Mouse (Mus musculus): Measurements from ENCODE around the gene Gm10097. TPM values are rescaled to one million over a fixed set of nuclear protein-coding genes. Genes with fewer than 3 reads are reported as not detected.

Gm10097 gene
- polyA plus RNA-seq (2014; fragmentation: Nextera tagmentation; extraction: Ambion mirVana), result 0.22 and 0.51 TPM in 2 replicates

- Histone ChIP-seq H3K4me3 (ENCODE audit: low read depth, low read length) (no peak within 1 kb of the TSS), H3K9ac (no peak within 1 kb of the TSS)
- WGBS, result 84% methylated on average over 14 of the region's 14 CpGs
Observed at GRCm38 (mm10) chr10:5068676-5069265, at the start of gene Gm10097. Gene Gm10097, plus strand, starts transcription at chr10:5069192.

GRCm38 (mm10) chr10:5025906-5026305 lies 43.1 kb upstream of the Gm10097 start:
- 91% methylated on average over 4 of the region's 4 CpGs for WGBS
- no peak for DNase-seq

More at GRCm38 (mm10) chr10:5068676-5069265, at the start of gene Gm10097:
- DNase-seq, result no peak
- no peaks in the 10 kb centered on the region for H3K27me3 ChIP-seq (ENCODE audit: insufficient read depth, low read length)
- no peaks in the 10 kb centered on the region for H3K36me3 ChIP-seq (ENCODE audit: insufficient read depth)
- no peak within 1 kb of the TSS for H3K4me2 ChIP-seq
- TF ChIP-seq CTCF (IDR thresholded peaks at IDR 0.05; ENCODE audit: low read depth), result no peak
- no peaks in the 10 kb centered on the region for H3K9me3 ChIP-seq (ENCODE audit: low read depth, low read length)
- no peak for ATAC-seq (ENCODE audit: insufficient read depth)
- H3K27ac ChIP-seq (ENCODE audit: low read depth), result no peak within 1 kb of the TSS
- no peaks in the 10 kb centered on the region for H3K4me1 ChIP-seq (ENCODE audit: insufficient read depth)

GRCm38 (mm10) chr10:5027208-5027607 lies 41.8 kb upstream of the Gm10097 start:
- no peak overlapping the region for H3K9ac ChIP-seq
- no peak overlapping the region for H3K4me3 ChIP-seq (ENCODE audit: low read depth, low read length)
- no peaks in the 10 kb centered on the region for H3K36me3 ChIP-seq (ENCODE audit: insufficient read depth)
- no peaks in the 10 kb centered on the region for H3K27me3 ChIP-seq (ENCODE audit: insufficient read depth, low read length)
- no peaks in the 10 kb centered on the region for H3K4me1 ChIP-seq (ENCODE audit: insufficient read depth)
- no peak for TF ChIP-seq CTCF (IDR thresholded peaks at IDR 0.05; ENCODE audit: low read depth)
- DNase-seq, result no peak
- no peak overlapping the region for H3K4me2 ChIP-seq
- no peak overlapping the region for H3K27ac ChIP-seq (ENCODE audit: low read depth)
- no peaks in the 10 kb centered on the region for H3K9me3 ChIP-seq (ENCODE audit: low read depth, low read length)
- 82% methylated on average over 1 of the region's 1 CpGs for WGBS
- no peak for ATAC-seq (ENCODE audit: insufficient read depth)

More at GRCm38 (mm10) chr10:5025906-5026305, 43.1 kb upstream of the Gm10097 start:
- no peaks in the 10 kb centered on the region for H3K4me1 ChIP-seq (ENCODE audit: insufficient read depth)
- no peaks in the 10 kb centered on the region for H3K27me3 ChIP-seq (ENCODE audit: insufficient read depth, low read length)
- H3K4me3 ChIP-seq (ENCODE audit: low read depth, low read length), result no peak overlapping the region
- no peak overlapping the region for H3K9ac ChIP-seq
- no peaks in the 10 kb centered on the region for H3K9me3 ChIP-seq (ENCODE audit: low read depth, low read length)
- no peak overlapping the region for H3K4me2 ChIP-seq
- H3K27ac ChIP-seq (ENCODE audit: low read depth), result no peak overlapping the region
- TF ChIP-seq CTCF (IDR thresholded peaks at IDR 0.05; ENCODE audit: low read depth), result no peak
- no peak for ATAC-seq (ENCODE audit: insufficient read depth)
- no peaks in the 10 kb centered on the region for H3K36me3 ChIP-seq (ENCODE audit: insufficient read depth)

GRCm38 (mm10) chr10:5028301-5028700 lies 40.7 kb upstream of the Gm10097 start:
- H3K4me2 ChIP-seq, result no peak overlapping the region
- no peak for DNase-seq
- H3K27ac ChIP-seq (ENCODE audit: low read depth), result no peak overlapping the region
- 83% methylated on average over 9 of the region's 9 CpGs for WGBS
- H3K9me3 ChIP-seq (ENCODE audit: low read depth, low read length), result no peaks in the 10 kb centered on the region
- H3K4me1 ChIP-seq (ENCODE audit: insufficient read depth), result no peaks in the 10 kb centered on the region
- no peak for ATAC-seq (ENCODE audit: insufficient read depth)
- no peaks in the 10 kb centered on the region for H3K36me3 ChIP-seq (ENCODE audit: insufficient read depth)
- H3K9ac ChIP-seq, result no peak overlapping the region
- no peak for TF ChIP-seq CTCF (IDR thresholded peaks at IDR 0.05; ENCODE audit: low read depth)
- no peak overlapping the region for H3K4me3 ChIP-seq (ENCODE audit: low read depth, low read length)
- H3K27me3 ChIP-seq (ENCODE audit: insufficient read depth, low read length), result no peaks in the 10 kb centered on the region

GRCm38 (mm10) chr10:5029161-5029560 lies 39.8 kb upstream of the Gm10097 start:
- no peaks in the 10 kb centered on the region for H3K4me1 ChIP-seq (ENCODE audit: insufficient read depth)

GRCm38 (mm10) chr10:5029883-5030282 lies 39.1 kb upstream of the Gm10097 start:
- H3K27ac ChIP-seq (ENCODE audit: low read depth), result no peak overlapping the region
- DNase-seq (no peak), ATAC-seq (ENCODE audit: insufficient read depth) (no peak)
- H3K9me3 ChIP-seq (ENCODE audit: low read depth, low read length), result no peaks in the 10 kb centered on the region
- no peak for TF ChIP-seq CTCF (IDR thresholded peaks at IDR 0.05; ENCODE audit: low read depth)
- WGBS, result 86% methylated on average over 1 of the region's 1 CpGs
- no peak overlapping the region for H3K4me2 ChIP-seq
- no peak overlapping the region for H3K9ac ChIP-seq
- H3K4me1 ChIP-seq (ENCODE audit: insufficient read depth), result no peaks in the 10 kb centered on the region
- H3K36me3 ChIP-seq (ENCODE audit: insufficient read depth), result no peaks in the 10 kb centered on the region
- no peaks in the 10 kb centered on the region for H3K27me3 ChIP-seq (ENCODE audit: insufficient read depth, low read length)
- no peak overlapping the region for H3K4me3 ChIP-seq (ENCODE audit: low read depth, low read length)

More at GRCm38 (mm10) chr10:5029161-5029560, 39.8 kb upstream of the Gm10097 start:
- no peak for ATAC-seq (ENCODE audit: insufficient read depth)
- Histone ChIP-seq H3K36me3 (ENCODE audit: insufficient read depth) (no peaks in the 10 kb centered on the region), H3K27ac (ENCODE audit: low read depth) (no peak overlapping the region), H3K9ac (no peak overlapping the region), H3K4me2 (no peak overlapping the region), H3K4me3 (ENCODE audit: low read depth, low read length) (no peak overlapping the region), H3K27me3 (ENCODE audit: insufficient read depth, low read length) (no peaks in the 10 kb centered on the region), H3K9me3 (ENCODE audit: low read depth, low read length) (no peaks in the 10 kb centered on the region)
- TF ChIP-seq CTCF (IDR thresholded peaks at IDR 0.05; ENCODE audit: low read depth), result no peak
- no peak for DNase-seq
- 72% methylated on average over 2 of the region's 2 CpGs for WGBS

- DNase-seq, result no peak
- H3K4me3 ChIP-seq (ENCODE audit: low read depth, low read length), result no peak overlapping the region
- TF ChIP-seq CTCF (IDR thresholded peaks at IDR 0.05; ENCODE audit: low read depth), result no peak
- no peaks in the 10 kb centered on the region for H3K27me3 ChIP-seq (ENCODE audit: insufficient read depth, low read length)
- ATAC-seq (ENCODE audit: insufficient read depth), result no peak
- no peaks in the 10 kb centered on the region; the same call in 1 of the 2 replicates for H3K36me3 ChIP-seq (ENCODE audit: insufficient read depth)
- no peak overlapping the region for H3K9ac ChIP-seq
- no peak overlapping the region for H3K27ac ChIP-seq (ENCODE audit: low read depth)
- 61% methylated on average over 15 of the region's 15 CpGs for WGBS
- no peaks in the 10 kb centered on the region for H3K9me3 ChIP-seq (ENCODE audit: low read depth, low read length)
- H3K4me1 ChIP-seq (ENCODE audit: insufficient read depth), result no peaks in the 10 kb centered on the region
- H3K4me2 ChIP-seq, result no peak overlapping the region
Observed at GRCm38 (mm10) chr10:5032192-5033048, 36.6 kb upstream of the Gm10097 start.

Data from lung, embryonic 14.5 days (tissue).